Mouse (Mus musculus) liver, embryonic 11.5 days (tissue): Measurements from ENCODE around the gene E130308A19Rik. TPM values are rescaled to one million over a fixed set of nuclear protein-coding genes. Genes with fewer than 3 reads are reported as not detected.
"Not testable (repeated sequence)": the region's sequence is repeated elsewhere in the genome, so short reads cannot be mapped to it uniquely, and the experiment has no call there.

Experiments
- ATAC-seq: fragments of 200-750 bp; cut with Nextera tagmentation; replicated peaks from 2 replicates; pipeline ENCODE4 v1.8.0; 2017; ENCODE audit warnings: moderate number of reproducible peaks, mild to moderate bottlenecking, moderate TSS enrichment, moderate library complexity; ENCODE audit not compliant: low FRiP score
- DNase-seq: peaks from one replicate; pipeline ENCODE4 v3.0.0-alpha.2; 2017; ENCODE audit warnings: low spot score
- H3K27ac ChIP-seq: fragments of 300-500 bp; sonication (generic); 2 replicates; pipeline ENCODE4 v1.5.1; 2014; ENCODE audit warnings: mild to moderate bottlenecking, low read depth, low read length, control low read depth
- H3K27me3 ChIP-seq: fragments of 300-500 bp; sonication (generic); replicated peaks from 2 replicates; pipeline ENCODE4 v1.6.1; 2014; ENCODE audit warnings: low read length, mixed read lengths; ENCODE audit not compliant: control insufficient read depth, insufficient read depth
- H3K36me3 ChIP-seq: fragments of 300-500 bp; sonication (generic); 2 replicates; pipeline ENCODE4 v1.6.1; 2014; ENCODE audit warnings: mild to moderate bottlenecking, low read length, moderate library complexity, mixed read lengths; ENCODE audit not compliant: control insufficient read depth, insufficient read depth
- H3K4me1 ChIP-seq: fragments of 300-500 bp; sonication (generic); replicated peaks from 2 replicates; pipeline ENCODE4 v1.6.1; 2014; ENCODE audit warnings: low read length, mixed read lengths; ENCODE audit not compliant: control insufficient read depth, insufficient read depth
- H3K4me2 ChIP-seq: fragments of 300-500 bp; sonication (generic); 2 replicates; pipeline ENCODE4 v1.6.1; 2014; ENCODE audit warnings: mild to moderate bottlenecking, control low read depth, moderate library complexity
- H3K4me3 ChIP-seq: fragments of 300-500 bp; sonication (generic); 2 replicates; pipeline ENCODE4 v1.5.1; 2014; ENCODE audit warnings: low read depth, low read length, control low read depth
- H3K9ac ChIP-seq: fragments of 300-500 bp; sonication (generic); 2 replicates; pipeline ENCODE4 v1.6.1; 2014; ENCODE audit warnings: low read depth, low read length, control low read depth
- H3K9me3 ChIP-seq: fragments of 300-500 bp; sonication (generic); 2 replicates; pipeline ENCODE4 v1.6.1; 2016; ENCODE audit warnings: low read length, inconsistent platforms, mixed read lengths; ENCODE audit not compliant: control insufficient read depth
- WGBS: fragments of 180-500 bp; shearing (Covaris S2); extraction: QIAGEN DNeasy Blood & Tissue Kit; methylation state at CpG from one replicate; pipeline ENCODE4 v1.1.7; 2014; 5-methylcytosine and 5-hydroxymethylcytosine counted together
- polyA plus RNA-seq: library from polyadenylated mRNA; unstranded; fragments of >200 nt; fragmentation: Nextera tagmentation; extraction: Ambion mirVana; gene quantifications from 2 replicates; pipeline ENCODE4 v1.2.1, GENCODE M21; 2014

The E130308A19Rik gene
- polyA plus RNA-seq, 1 experiment from 2014 or later, result 18.5 TPM

DNA sequence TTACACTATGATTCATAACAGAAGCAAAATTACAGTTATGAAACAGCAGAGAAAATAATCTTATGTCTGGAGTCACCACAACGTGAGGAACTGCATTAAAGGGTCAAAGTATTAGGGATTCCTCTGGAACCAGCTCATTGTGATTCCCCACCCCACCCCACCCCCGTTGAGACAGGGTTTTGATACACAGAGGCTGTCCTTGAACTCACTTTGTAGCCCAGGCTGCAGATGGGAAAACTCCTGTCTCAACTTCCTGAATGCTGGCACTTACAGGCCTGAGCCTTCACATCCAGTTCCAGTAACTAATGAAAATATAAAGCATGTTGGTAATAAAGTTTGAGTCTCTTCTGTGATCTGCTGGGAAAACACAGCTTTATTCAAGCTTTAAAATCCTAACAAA is 159.4 kb downstream of the E130308A19Rik start:
- ATAC-seq (no peak), DNase-seq (no peak)
- Histone ChIP-seq H3K27ac (no peak overlapping the region), H3K9me3 (no peaks in the 10 kb centered on the region), H3K4me2 (no peak overlapping the region), H3K4me1 (peaks cover 6% of the 10 kb centered on the region), H3K27me3 (no peaks in the 10 kb centered on the region), H3K36me3 (no peaks in the 10 kb centered on the region), H3K9ac (no peak overlapping the region), H3K4me3 (no peak overlapping the region)
- WGBS, result 40% methylated on average over 2 of the region's 2 CpGs

DNA sequence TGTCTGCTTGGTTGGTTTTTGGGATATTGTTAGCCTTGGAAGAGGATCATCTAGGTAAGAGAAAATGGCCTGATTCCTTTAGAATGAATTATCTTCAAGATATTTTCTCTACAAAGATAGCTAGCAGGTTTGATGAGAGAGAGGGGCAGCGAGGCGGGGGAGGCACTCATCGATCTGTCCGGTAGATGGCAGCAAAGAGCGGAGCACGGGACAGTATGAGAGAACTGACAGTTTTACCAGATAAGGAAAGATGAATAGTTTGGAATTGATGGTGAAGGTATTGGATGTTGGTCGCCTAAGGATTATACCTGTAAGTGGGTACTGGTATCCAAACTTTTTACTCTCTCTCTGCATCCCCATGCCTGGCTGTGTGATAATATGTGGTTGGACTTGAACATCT is 160.7 kb downstream of the E130308A19Rik start:
- H3K4me2 ChIP-seq, result no peak overlapping the region
- no peak overlapping the region for H3K9ac ChIP-seq
- H3K27me3 ChIP-seq, result no peaks in the 10 kb centered on the region
- peaks cover 4% of the 10 kb centered on the region for H3K4me1 ChIP-seq
- H3K9me3 ChIP-seq, result no peaks in the 10 kb centered on the region
- H3K4me3 ChIP-seq, result no peak overlapping the region
- no peaks in the 10 kb centered on the region for H3K36me3 ChIP-seq
- H3K27ac ChIP-seq, result no peak overlapping the region
- ATAC-seq (no peak), DNase-seq (peak; percentile 59)
- 2% methylated on average over 7 of the region's 7 CpGs for WGBS

DNA sequence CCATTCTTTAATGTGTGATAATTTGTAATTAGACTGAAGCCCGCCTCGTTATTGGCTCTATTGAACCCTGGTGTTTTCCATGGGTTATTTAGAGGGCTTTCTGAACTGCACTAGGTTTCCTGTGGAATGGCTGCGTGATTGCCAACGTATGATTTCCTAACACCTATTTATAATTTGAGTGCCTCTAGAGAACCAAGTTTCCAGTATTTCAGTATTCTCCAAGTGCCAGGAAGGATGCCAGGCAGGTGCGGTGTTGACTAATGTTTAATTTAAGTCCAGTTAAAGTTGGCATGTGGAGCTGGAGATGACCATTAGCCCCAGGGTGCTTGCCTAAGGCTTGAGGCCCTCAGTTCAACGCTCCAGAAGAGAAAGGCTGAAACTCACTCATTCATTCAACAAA is 161.1 kb downstream of the E130308A19Rik start:
- Histone ChIP-seq H3K27ac (no peak overlapping the region), H3K4me1 (0 out of 2 replicates have a peak, but pooled peaks cover 2% of the 10 kb centered on the region), H3K36me3 (no peaks in the 10 kb centered on the region), H3K9me3 (no peaks in the 10 kb centered on the region), H3K9ac (no peak overlapping the region), H3K4me2 (no peak overlapping the region), H3K27me3 (no peaks in the 10 kb centered on the region), H3K4me3 (no peak overlapping the region)
- WGBS, result 63% methylated on average over 6 of the region's 6 CpGs
- DNase-seq (no peak), ATAC-seq (no peak)

DNA sequence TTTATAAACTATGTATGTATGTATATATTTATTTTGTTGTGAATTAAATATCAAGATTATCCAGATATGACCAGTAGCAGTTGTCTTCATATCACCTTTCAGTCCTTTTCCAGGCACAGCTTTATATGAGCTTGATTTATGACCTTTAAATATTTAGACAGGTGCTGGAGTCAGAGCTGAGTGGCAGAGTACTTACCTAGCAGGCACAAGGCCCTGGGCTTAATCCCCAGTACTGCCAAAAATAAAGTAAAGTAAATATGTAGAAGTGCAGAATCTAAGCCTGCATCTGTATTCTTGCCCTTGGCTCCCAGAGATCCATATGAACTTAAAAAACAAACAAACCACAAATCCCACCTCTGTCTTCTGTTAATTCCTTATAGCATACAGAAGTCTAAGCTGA is 163.0 kb downstream of the E130308A19Rik start:
- H3K27me3 ChIP-seq, result no peaks in the 10 kb centered on the region
- no peak overlapping the region for H3K27ac ChIP-seq
- H3K4me1 ChIP-seq, result no peaks in the 10 kb centered on the region
- H3K9ac ChIP-seq, result no peak overlapping the region
- DNase-seq, result no peak
- H3K4me2 ChIP-seq, result no peak overlapping the region
- no peak for ATAC-seq
- no peaks in the 10 kb centered on the region for H3K36me3 ChIP-seq
- no peak overlapping the region for H3K4me3 ChIP-seq
- H3K9me3 ChIP-seq, result no peaks in the 10 kb centered on the region

DNA sequence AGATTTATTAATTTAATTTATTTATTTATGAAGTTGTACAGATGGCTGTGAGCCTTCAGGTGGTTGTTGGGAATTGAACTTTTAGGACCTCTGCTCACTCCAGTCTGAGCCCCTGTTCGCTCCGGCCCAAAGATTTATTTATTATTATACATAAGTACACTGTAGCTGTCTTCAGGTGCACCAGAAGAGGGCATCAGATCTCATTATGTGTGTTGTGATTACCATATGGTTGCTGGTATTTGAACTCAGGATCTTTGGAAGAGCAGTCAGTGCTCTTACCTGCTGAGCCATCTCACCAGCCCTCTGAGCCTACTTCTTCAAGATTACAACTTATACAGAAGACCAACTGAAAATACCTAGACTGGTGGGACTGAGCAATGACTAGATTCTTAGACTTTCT is 167.6 kb downstream of the E130308A19Rik start:
- DNase-seq, H3K36me3 ChIP-seq, H3K27me3 ChIP-seq, H3K27ac ChIP-seq, ATAC-seq, H3K4me1 ChIP-seq, H3K9me3 ChIP-seq, H3K4me2 ChIP-seq, H3K4me3 ChIP-seq, H3K9ac ChIP-seq: not testable (repeated sequence)
- WGBS, result 84% methylated on average over 2 of the region's 2 CpGs

DNA sequence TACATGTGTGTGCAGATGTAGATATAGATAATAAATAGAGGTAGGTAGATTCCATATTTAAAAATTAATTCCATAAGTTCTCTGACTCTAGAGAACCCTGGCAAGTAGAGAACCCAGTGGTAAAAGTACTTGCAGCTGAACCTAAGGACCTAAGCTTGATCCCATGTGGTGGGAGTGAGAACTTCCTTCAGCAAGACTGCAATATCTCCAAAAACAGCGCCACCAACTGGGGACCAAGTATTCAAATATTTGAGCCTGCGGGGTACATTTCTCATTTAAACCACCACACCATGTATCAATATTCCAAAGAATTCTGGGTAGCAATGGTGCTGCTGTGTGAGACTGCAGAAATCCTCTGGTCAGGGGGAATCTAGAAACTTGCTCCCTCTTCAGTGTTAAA is 168.1 kb downstream of the E130308A19Rik start:
- Histone ChIP-seq H3K4me2 (no peak overlapping the region), H3K4me1 (no peaks in the 10 kb centered on the region), H3K27ac (no peak overlapping the region), H3K27me3 (no peaks in the 10 kb centered on the region), H3K9ac (no peak overlapping the region), H3K4me3 (no peak overlapping the region), H3K9me3 (no peaks in the 10 kb centered on the region), H3K36me3 (no peaks in the 10 kb centered on the region)
- DNase-seq, result no peak
- WGBS, result 69% methylated on average over 2 of the region's 2 CpGs
- no peak for ATAC-seq

DNA sequence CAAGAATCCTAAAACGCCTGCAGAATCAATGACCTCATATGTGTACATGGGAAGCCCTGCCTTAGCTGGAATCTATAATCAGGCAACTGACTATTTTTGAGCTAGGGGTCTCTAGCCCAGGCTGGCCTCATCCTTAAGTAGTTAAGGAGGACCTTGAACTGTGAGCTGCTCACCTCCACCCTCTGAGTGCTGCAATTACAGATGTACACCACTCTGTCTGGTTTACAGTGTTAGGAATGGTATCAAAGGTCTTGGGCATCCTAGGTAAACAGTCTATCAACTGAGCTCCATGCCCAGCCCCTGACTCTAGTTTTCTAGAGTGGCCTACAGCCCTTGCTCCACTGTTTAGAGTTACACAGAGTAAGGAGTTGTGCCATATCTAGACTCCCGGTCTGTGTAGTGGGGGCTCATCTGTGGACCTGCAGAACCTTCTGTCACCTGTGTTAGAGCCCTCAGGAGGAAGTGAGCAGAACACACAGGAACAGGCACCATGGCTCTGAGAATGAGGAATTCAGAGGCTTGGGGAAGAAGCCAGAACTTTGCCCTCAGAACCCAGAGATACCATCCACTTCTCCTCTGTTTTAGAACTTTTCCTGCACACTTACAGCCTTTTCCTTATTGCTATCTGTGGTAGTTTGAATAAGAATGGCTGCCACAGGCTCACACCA is 169.9 kb downstream of the E130308A19Rik start:
- Histone ChIP-seq H3K36me3 (no peaks in the 10 kb centered on the region), H3K4me1 (no peaks in the 10 kb centered on the region), H3K4me3 (no peak overlapping the region), H3K9ac (no peak overlapping the region), H3K4me2 (no peak overlapping the region), H3K27me3 (no peaks in the 10 kb centered on the region), H3K27ac (no peak overlapping the region), H3K9me3 (no peaks in the 10 kb centered on the region)
- DNase-seq, result no peak
- 62% methylated on average over 2 of the region's 2 CpGs for WGBS
- ATAC-seq, result no peak

DNA sequence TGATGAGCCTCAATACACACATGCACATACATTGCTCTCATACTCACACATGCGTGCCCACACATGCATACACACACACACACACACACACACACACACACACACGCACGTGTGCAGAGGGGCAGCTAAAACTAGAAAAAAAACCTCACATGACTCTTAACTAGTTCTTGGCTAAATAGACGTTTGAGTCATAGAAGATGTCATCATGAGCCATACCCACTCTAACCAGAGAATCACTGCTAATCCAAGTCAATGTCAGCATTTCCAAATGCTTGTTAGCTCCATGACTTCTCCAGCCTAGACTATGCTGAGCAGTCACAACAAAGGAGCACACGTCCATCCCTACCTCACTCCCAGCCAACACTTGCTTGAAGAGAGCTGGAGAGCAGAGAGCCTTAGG is 174.2 kb downstream of the E130308A19Rik start:
- 86% methylated on average over 5 of the region's 5 CpGs for WGBS
- no peak overlapping the region for H3K9ac ChIP-seq
- peaks cover 18% of the 10 kb centered on the region for H3K4me1 ChIP-seq
- no peak for ATAC-seq
- H3K9me3 ChIP-seq, result no peaks in the 10 kb centered on the region
- no peaks in the 10 kb centered on the region for H3K36me3 ChIP-seq
- H3K27ac ChIP-seq, result no peak overlapping the region
- H3K27me3 ChIP-seq, result no peaks in the 10 kb centered on the region
- DNase-seq, result no peak
- no peak overlapping the region for H3K4me2 ChIP-seq
- H3K4me3 ChIP-seq, result no peak overlapping the region

DNA sequence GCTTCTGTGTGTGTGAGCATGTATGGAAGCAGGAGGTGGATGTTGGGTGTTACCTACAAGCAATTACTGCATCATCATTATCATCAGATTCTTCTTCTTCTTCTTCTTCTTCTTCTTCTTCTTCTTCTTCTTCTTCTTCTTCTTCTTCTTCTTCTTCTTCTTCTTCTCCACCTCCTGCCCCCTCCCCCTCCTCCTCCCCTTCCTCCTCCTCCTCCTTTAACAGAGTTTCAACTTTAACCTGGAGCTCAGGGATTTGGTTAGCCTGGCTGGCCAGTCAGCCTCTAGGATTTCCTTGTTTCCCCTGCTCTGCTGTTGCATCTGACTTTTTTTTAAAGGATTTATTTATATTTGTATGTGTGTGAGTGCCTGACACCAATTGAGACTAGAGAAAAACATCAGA is 175.5 kb downstream of the E130308A19Rik start, which contains the start of gene Inip:
Inip (minus strand) TSS at position 101 of the 400 bp plus-strand sequence.
- peaks cover 20% of the 10 kb centered on the region for H3K4me1 ChIP-seq
- H3K9ac ChIP-seq, result no peak within 1 kb of the TSS
- no peaks in the 10 kb centered on the region for H3K36me3 ChIP-seq
- ATAC-seq (no peak), DNase-seq (no peak)
- H3K4me3 ChIP-seq, result no peak within 1 kb of the TSS
- peak within 1 kb of the TSS; percentile 53; the same call in 1 of the 2 replicates for H3K27ac ChIP-seq
- H3K4me2 ChIP-seq, result no peak within 1 kb of the TSS
- no peaks in the 10 kb centered on the region for H3K9me3 ChIP-seq
- no peaks in the 10 kb centered on the region for H3K27me3 ChIP-seq
